Mouse (Mus musculus) embryonic fibroblast, embryonic 13.5 days (primary cell): ENCODE data around the gene Gm17604.

ENCODE experiments used
- CTCF ChIP-seq: IDR thresholded peaks from 2 replicates; pipeline ENCODE4 v1.5.1; 2011; ENCODE audit warnings: mild to moderate bottlenecking, control low read depth, low read length, moderate library complexity, borderline replicate concordance; ENCODE audit not compliant: insufficient read depth
- POLR2A ChIP-seq: IDR thresholded peaks from 2 replicates; pipeline ENCODE4 v1.6.1; 2011; ENCODE audit warnings: low read depth, mild to moderate bottlenecking, control low read depth, low read length, moderate library complexity

DNA sequence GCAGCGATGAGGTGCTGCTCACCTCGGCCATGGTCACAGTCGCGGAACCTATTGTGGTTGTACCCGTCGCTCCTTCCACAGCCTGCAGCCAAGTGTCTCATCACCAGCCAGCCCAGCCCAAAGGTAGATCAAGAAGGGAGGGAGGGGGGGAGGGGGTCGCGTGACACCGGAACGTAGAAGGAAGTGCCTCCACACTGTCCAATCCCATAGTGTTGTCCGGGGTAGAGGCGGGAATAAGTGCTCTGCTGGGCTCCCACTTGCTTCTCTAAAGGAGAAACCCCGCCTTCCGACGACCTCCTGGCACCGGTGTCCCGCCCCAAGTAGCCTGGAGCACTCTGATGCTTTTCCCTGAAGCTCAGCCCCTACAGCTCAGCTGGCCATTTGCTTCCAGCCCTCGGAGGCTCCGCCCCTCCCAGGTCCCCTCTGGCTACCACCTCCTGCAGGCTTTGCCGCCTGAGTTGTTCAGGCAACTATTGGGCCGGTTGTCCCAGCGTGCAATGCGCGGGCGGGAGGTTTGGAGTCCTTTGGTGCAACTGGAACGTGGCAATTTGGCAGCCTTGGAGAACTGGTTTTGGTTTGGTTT lies 24.3 kb downstream of the Gm17604 start, which contains the start of the genes Mospd2 and Fancb:
- TF ChIP-seq CTCF (no peak), POLR2A (peak; percentile 72)
